Mouse (Mus musculus) lung, adult 2 months (tissue): Measurements from ENCODE around the gene Trim17.

ENCODE experiments used
- CTCF ChIP-seq: fragments of 200-500 bp; IDR thresholded peaks from 2 replicates; pipeline ENCODE4 v1.5.1; 2011; ENCODE audit warnings: mild to moderate bottlenecking, low read length, control low read depth; ENCODE audit not compliant: insufficient read depth
- POLR2A ChIP-seq: fragments of 200-500 bp; IDR thresholded peaks from 2 replicates; pipeline ENCODE4 v1.6.1; 2011; ENCODE audit warnings: low read depth, mild to moderate bottlenecking, control low read depth, low read length, borderline replicate concordance; ENCODE audit errors: extremely low read depth

DNA sequence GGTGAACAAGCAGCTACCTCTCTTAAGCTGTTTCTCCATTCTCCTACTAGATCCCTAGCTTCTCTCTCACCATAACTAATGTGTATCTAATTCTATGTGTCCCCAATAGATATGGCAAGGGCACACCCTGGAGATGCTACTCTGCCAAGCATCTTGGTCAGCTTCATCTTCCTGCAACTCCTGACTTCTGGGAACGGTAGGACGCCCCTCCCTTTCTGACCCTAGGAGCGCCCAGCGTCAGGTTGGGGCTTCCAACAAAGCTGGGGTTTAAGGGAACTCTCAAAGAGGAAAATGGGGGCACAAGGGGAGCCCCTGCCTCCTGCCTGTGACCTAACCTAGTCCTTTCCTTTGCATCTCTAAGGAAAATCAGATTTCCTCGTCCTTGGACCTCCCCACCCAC lies 35.7 kb upstream of the Trim17 start:
- TF ChIP-seq CTCF (no peak), POLR2A (no peak)
